Comparison of ENCODE assay signal across 11 mouse cellular contexts in the genomic region with DNA sequence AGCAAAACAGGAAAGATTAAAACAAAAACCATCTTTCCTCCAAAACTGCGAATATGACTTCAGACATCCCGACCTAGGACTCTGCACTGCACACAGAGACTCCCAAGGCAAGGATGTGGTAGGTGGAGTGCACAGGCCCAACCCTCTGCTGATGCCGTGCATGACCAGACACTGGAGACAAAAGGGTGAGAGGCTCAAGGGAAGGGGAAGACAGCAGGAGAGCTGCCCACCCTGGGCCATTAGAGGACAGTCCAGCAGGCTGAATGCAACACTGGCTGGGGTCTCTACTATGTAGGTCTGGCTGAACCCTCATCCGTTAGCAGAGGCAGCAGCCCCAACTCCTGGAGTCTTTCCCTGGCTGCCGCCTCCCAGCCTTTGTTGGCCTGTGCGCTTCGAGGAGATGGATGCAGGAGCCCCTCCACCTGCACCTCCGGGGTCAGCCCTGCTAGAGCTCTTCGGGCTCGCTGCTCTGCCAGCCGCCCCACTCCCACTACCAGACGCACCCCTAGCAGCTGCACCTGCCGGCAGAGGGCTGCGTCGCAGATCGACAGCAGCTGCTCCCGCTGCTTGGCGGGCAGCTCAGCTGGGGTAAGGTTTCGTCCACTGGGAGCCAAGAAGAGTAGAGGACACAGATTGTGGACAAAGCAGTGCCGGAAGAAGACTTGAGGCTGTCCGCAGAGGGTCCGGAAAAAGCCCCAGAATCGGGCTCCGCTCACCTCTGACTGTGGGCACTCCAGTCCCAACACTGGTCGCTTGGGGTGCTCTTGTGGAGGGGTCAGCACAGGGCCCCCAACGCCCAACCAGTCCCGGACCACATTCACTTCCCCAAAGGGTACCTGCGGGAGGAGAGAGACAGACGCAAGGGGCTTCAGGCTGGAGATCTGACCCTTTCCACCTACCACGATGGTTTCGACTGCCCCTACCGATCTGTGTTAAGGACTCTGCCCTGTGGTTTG. TPM values are rescaled to one million over a fixed set of nuclear protein-coding genes. Genes with fewer than 3 reads are reported as not detected.
DNase-seq lines count a peak whose midpoint lies in the region; ATAC-seq and TF ChIP-seq lines count a peak whose summit lies in the region.
"Had no signal": no experiment of that assay in that cellular context is flagged by ENCODE, and none has a peak within 500 bp of the region (broad histone marks: within the 10 kb centered on the region; RNA-seq: fewer than 3 reads in every experiment).

No protein-coding gene starts in this region.

- H3K9me3 ChIP-seq in kidney, postnatal 0 days (replicated peaks; ENCODE audit: low read length), result no peaks in the 10 kb centered on the region
- no peaks in the 10 kb centered on the region for H3K9me3 ChIP-seq in forebrain, embryonic 11.5 days (ENCODE audit: control insufficient read depth, low read length)
- H3K9me3 ChIP-seq in hindbrain, embryonic 16.5 days (ENCODE audit: control insufficient read depth, low read length), result no peaks in the 10 kb centered on the region
- H3K9me3 ChIP-seq in heart, embryonic 12.5 days (replicated peaks), result no peaks in the 10 kb centered on the region
- H3K9me3 ChIP-seq: heart, embryonic 15.5 days had no signal

- peak overlapping the region; percentile 15; the same call in 1 of the 2 replicates for H3K9ac ChIP-seq in kidney, postnatal 0 days (ENCODE audit: low read depth, low read length)
- no peak overlapping the region; the same call in 1 of the 2 replicates for H3K9ac ChIP-seq in forebrain, embryonic 11.5 days (ENCODE audit: low read length)
- H3K9ac ChIP-seq in hindbrain, embryonic 16.5 days (ENCODE audit: low read depth, low read length), result no peak overlapping the region
- H3K9ac ChIP-seq in heart, embryonic 12.5 days, result no peak overlapping the region
- H3K9ac ChIP-seq: heart, embryonic 15.5 days had no signal

- H3K27ac ChIP-seq in kidney, postnatal 0 days, result no peak overlapping the region
- H3K27ac ChIP-seq in forebrain, embryonic 11.5 days (ENCODE audit: low read depth, low read length), result 0 out of 2 replicates have a peak overlapping the region, but pooled peaks have one; percentile 12
- H3K27ac ChIP-seq in hindbrain, embryonic 16.5 days (ENCODE audit: low read depth, low read length), result no peak overlapping the region
- no peak overlapping the region for H3K27ac ChIP-seq in heart, embryonic 12.5 days (ENCODE audit: poor library complexity, severe bottlenecking)
- H3K27ac ChIP-seq: heart, embryonic 15.5 days had no signal

- TF ChIP-seq POLR2A in myocyte (IDR thresholded peaks at IDR 0.05; ENCODE audit: insufficient read length, low read depth), result no peak

- no peak overlapping the region for H3K4me3 ChIP-seq in kidney, postnatal 0 days (replicated peaks; ENCODE audit: low read depth, low read length)
- no peak overlapping the region for H3K4me3 ChIP-seq in forebrain, embryonic 11.5 days (ENCODE audit: low read depth, low read length)
- H3K4me3 ChIP-seq in hindbrain, embryonic 16.5 days (ENCODE audit: low read length), result no peak overlapping the region
- no peak overlapping the region for H3K4me3 ChIP-seq in myocyte
- H3K4me3 ChIP-seq in heart, embryonic 12.5 days, result no peak overlapping the region
- H3K4me3 ChIP-seq: heart, embryonic 15.5 days had no signal

- H3K79me2 ChIP-seq in myocyte (ENCODE audit: control insufficient read depth, insufficient read depth), result no peaks in the 10 kb centered on the region

- TF ChIP-seq CTCF in kidney, postnatal 0 days (IDR thresholded peaks at IDR 0.05; ENCODE audit: low read depth), result no peak; the same call in 1 of the 2 replicates

- no peak for DNase-seq in kidney, postnatal 0 days (ENCODE audit: low spot score)
- DNase-seq in kidney, postnatal 14 days, result no peak
- DNase-seq in forebrain, embryonic 11.5 days (ENCODE audit: low spot score), result no peak
- DNase-seq in c-Kit-positive CD71-positive TER-119-positive erythroid progenitor cells, embryonic 14.5 days (ENCODE audit: low spot score), result no peak
- DNase-seq: lung, postnatal 14 days had no signal

- no peaks in the 10 kb centered on the region; the same call in 1 of the 2 replicates for H3K4me1 ChIP-seq in kidney, postnatal 0 days (replicated peaks; ENCODE audit: insufficient read depth, low read length)
- no peaks in the 10 kb centered on the region for H3K4me1 ChIP-seq in forebrain, embryonic 11.5 days (replicated peaks; ENCODE audit: control insufficient read depth, insufficient read depth, low read length)
- H3K4me1 ChIP-seq in hindbrain, embryonic 16.5 days (ENCODE audit: control insufficient read depth, insufficient read depth, low read depth, low read length), result peaks cover 3% of the 10 kb centered on the region; the same call in 1 of the 2 replicates
- no peaks in the 10 kb centered on the region for H3K4me1 ChIP-seq in heart, embryonic 12.5 days (replicated peaks)
- H3K4me1 ChIP-seq: heart, embryonic 15.5 days had no signal

- no peak for ATAC-seq in kidney, postnatal 0 days (replicated peaks; ENCODE audit: low FRiP score, low read depth)
- peak; percentile 27; the same call in 1 of the 2 replicates for ATAC-seq in forebrain, embryonic 11.5 days (replicated peaks; ENCODE audit: low FRiP score)
- ATAC-seq in hindbrain, embryonic 16.5 days, result peak; percentile 24; the same call in 1 of the 2 replicates
- no peak for ATAC-seq in inflammation-experienced regulatory T-cells, adult 6 months
- ATAC-seq in heart, embryonic 12.5 days (ENCODE audit: insufficient number of reproducible peaks, low FRiP score), result no peak
- ATAC-seq: CD4-positive, CD25-positive, alpha-beta regulatory T cell, adult 4 months had no signal

- H3ac ChIP-seq in myocyte (ENCODE audit: control insufficient read depth, insufficient read length), result no peak overlapping the region

- no peak overlapping the region for H3K4me2 ChIP-seq in kidney, postnatal 0 days (ENCODE audit: low read length)
- 0 out of 2 replicates have a peak overlapping the region, but pooled peaks have one; percentile 5 for H3K4me2 ChIP-seq in forebrain, embryonic 11.5 days (ENCODE audit: low read depth, low read length, severe bottlenecking)
- 0 out of 2 replicates have a peak overlapping the region, but pooled peaks have one; percentile 5 for H3K4me2 ChIP-seq in hindbrain, embryonic 16.5 days (ENCODE audit: low read length)
- no peak overlapping the region for H3K4me2 ChIP-seq in myocyte (ENCODE audit: low read depth)
- H3K4me2 ChIP-seq in heart, embryonic 12.5 days, result no peak overlapping the region
- H3K4me2 ChIP-seq: heart, embryonic 15.5 days had no signal

- H3K36me3 ChIP-seq in kidney, postnatal 0 days (ENCODE audit: insufficient read depth, low read length), result no peaks in the 10 kb centered on the region
- no peaks in the 10 kb centered on the region for H3K36me3 ChIP-seq in forebrain, embryonic 11.5 days (ENCODE audit: control insufficient read depth, insufficient read depth, low read length)
- no peaks in the 10 kb centered on the region for H3K36me3 ChIP-seq in hindbrain, embryonic 16.5 days (ENCODE audit: control insufficient read depth, insufficient read depth, low read length)
- H3K36me3 ChIP-seq in myocyte (ENCODE audit: control insufficient read depth, insufficient read depth), result peaks cover 27% of the 10 kb centered on the region
- peaks cover 16% of the 10 kb centered on the region; the same call in 1 of the 2 replicates for H3K36me3 ChIP-seq in heart, embryonic 12.5 days

- WGBS in kidney, postnatal 0 days, result 35% methylated on average over 32 of the region's 32 CpGs
- WGBS in forebrain, embryonic 11.5 days, result 16% methylated on average over 32 of the region's 32 CpGs
- 21% methylated on average over 32 of the region's 32 CpGs for WGBS in hindbrain, embryonic 16.5 days
- 39% methylated on average over 32 of the region's 32 CpGs for WGBS in heart, embryonic 12.5 days

- H3K27me3 ChIP-seq in kidney, postnatal 0 days (ENCODE audit: insufficient read depth, low read length), result no peaks in the 10 kb centered on the region
- H3K27me3 ChIP-seq in forebrain, embryonic 11.5 days (ENCODE audit: control insufficient read depth, insufficient read depth, low read length), result peaks cover 4% of the 10 kb centered on the region; the same call in 1 of the 2 replicates
- H3K27me3 ChIP-seq in hindbrain, embryonic 16.5 days (replicated peaks; ENCODE audit: control insufficient read depth, insufficient read depth, low read length), result no peaks in the 10 kb centered on the region
- H3K27me3 ChIP-seq in myocyte (ENCODE audit: control insufficient read depth, insufficient read depth, insufficient read length), result no peaks in the 10 kb centered on the region
- peaks cover 38% of the 10 kb centered on the region for H3K27me3 ChIP-seq in heart, embryonic 12.5 days (replicated peaks)

TF ChIP-seq in myocyte, 11 proteins besides CTCF, POLR2A, EP300 and RAD21:
- TF ChIP-seq USF1 (IDR thresholded peaks at IDR 0.05; ENCODE audit: low read depth), result no peak
- TF ChIP-seq SRF (IDR thresholded peaks at IDR 0.05; ENCODE audit: control insufficient read depth, insufficient read length, low read depth), result no peak
- TF ChIP-seq MYOD1 (IDR thresholded peaks at IDR 0.05; ENCODE audit: control insufficient read depth in 1 of 3, insufficient read length in 2 of 3, low read depth in 2 of 3), result peak in 2 of 3 experiments; percentile 94 to 97
- no peak for TF ChIP-seq CEBPB (IDR thresholded peaks at IDR 0.05; ENCODE audit: insufficient read depth, poor library complexity, severe bottlenecking)
- no peak for TF ChIP-seq E2F4 (IDR thresholded peaks at IDR 0.05; ENCODE audit: insufficient read depth)
- TF ChIP-seq REST (IDR thresholded peaks at IDR 0.05; ENCODE audit: insufficient read depth, insufficient read length), result no peak
- TF ChIP-seq MAX (IDR thresholded peaks at IDR 0.05; ENCODE audit: low read depth), result no peak
- TF ChIP-seq POLR2AphosphoS2 (IDR thresholded peaks at IDR 0.05; ENCODE audit: insufficient read length, low read depth), result no peak
- no peak for TF ChIP-seq TCF12 (IDR thresholded peaks at IDR 0.05; ENCODE audit: insufficient read depth, poor library complexity, severe bottlenecking)
- peak in 2 of 3 experiments; percentile 94 to 98 for TF ChIP-seq MYOG (IDR thresholded peaks at IDR 0.05; ENCODE audit: control insufficient read depth in 1 of 3, insufficient read depth in 1 of 3, insufficient read length in 2 of 3, low read depth in 2 of 3)
- TF ChIP-seq TCF3 (IDR thresholded peaks at IDR 0.05; ENCODE audit: insufficient read length, low read depth), result peak; percentile 40

RNA-seq across cellular contexts. Expression of a gene that starts 11.2 kb away (rescaled TPM):
- 13.0 TPM in 2 replicates for polyA plus RNA-seq in kidney, postnatal 0 days (2015; fragmentation: Nextera tagmentation; extraction: Ambion mirVana)
- 20.5 and 23.3 TPM in 2 replicates for polyA plus RNA-seq in forebrain, embryonic 11.5 days (2014; fragmentation: Nextera tagmentation; extraction: Ambion mirVana)
- 25.1 and 29.1 TPM in 2 replicates for polyA plus RNA-seq in hindbrain, embryonic 16.5 days (2015; fragmentation: Nextera tagmentation; extraction: Ambion mirVana)
- polyA plus RNA-seq in myocyte (2012; fragmentation: generic; extraction: Trizol), result 18.6 TPM
- polyA plus RNA-seq in inflammation-experienced regulatory T-cells, adult 6 months (2017; shearing (Covaris generic)), result 1 to 10 TPM; 3.8 to 7.3 (median 6.4) TPM
- 17.1 and 17.4 TPM in 2 replicates for polyA plus RNA-seq in heart, embryonic 12.5 days (2016; fragmentation: Nextera tagmentation; extraction: Ambion mirVana)

Comparison
In these comparisons a context has a peak if more than half of its experiments do, and no peak if none do; other contexts are left out.
1. ATAC-seq: peak in forebrain, embryonic 11.5 days (single experiment) and hindbrain, embryonic 16.5 days (single experiment); none in kidney, postnatal 0 days (single experiment), inflammation-experienced regulatory T-cells, adult 6 months (single experiment) and heart, embryonic 12.5 days (single experiment).
2. H3K4me2 ChIP-seq: peak in forebrain, embryonic 11.5 days (single experiment) and hindbrain, embryonic 16.5 days (single experiment); none in kidney, postnatal 0 days (single experiment), myocyte (single experiment) and heart, embryonic 12.5 days (single experiment).